Mouse (Mus musculus): Measurements from ENCODE around the gene Prkag1. TPM values are rescaled to one million over a fixed set of nuclear protein-coding genes. Genes with fewer than 3 reads are reported as not detected.

Gene Prkag1
- polyA plus RNA-seq, 1 experiment from 2014 or later: 95.9 TPM

GRCm38 (mm10) chr15:98849956-98850600 is 18.8 kb upstream of the Prkag1 start:
- Histone ChIP-seq H3K4me3 (no peak overlapping the region), H3K4me2 (no peak overlapping the region), H3K4me1 (no peaks in the 10 kb centered on the region), H3K9ac (no peak overlapping the region), H3K9me3 (replicated peaks) (no peaks in the 10 kb centered on the region), H3K27ac (no peak overlapping the region), H3K36me3 (ENCODE audit: poor library complexity, severe bottlenecking) (peaks cover 100% of the 10 kb centered on the region), H3K27me3 (no peaks in the 10 kb centered on the region)
- ATAC-seq: no peak
- WGBS: 92% methylated on average over 16 of the region's 16 CpGs

- Histone ChIP-seq H3K36me3 (ENCODE audit: poor library complexity, severe bottlenecking) (peaks cover 100% of the 10 kb centered on the region), H3K4me1 (no peaks in the 10 kb centered on the region), H3K9ac (no peak overlapping the region), H3K4me3 (no peak overlapping the region), H3K4me2 (no peak overlapping the region), H3K27me3 (no peaks in the 10 kb centered on the region), H3K9me3 (replicated peaks) (no peaks in the 10 kb centered on the region), H3K27ac (no peak overlapping the region)
- no peak for ATAC-seq
- 96% methylated on average over 11 of the region's 11 CpGs for WGBS
These were observed 17.8 kb upstream of the Prkag1 start for GRCm38 (mm10) chr15:98849165-98849564.

DNA sequence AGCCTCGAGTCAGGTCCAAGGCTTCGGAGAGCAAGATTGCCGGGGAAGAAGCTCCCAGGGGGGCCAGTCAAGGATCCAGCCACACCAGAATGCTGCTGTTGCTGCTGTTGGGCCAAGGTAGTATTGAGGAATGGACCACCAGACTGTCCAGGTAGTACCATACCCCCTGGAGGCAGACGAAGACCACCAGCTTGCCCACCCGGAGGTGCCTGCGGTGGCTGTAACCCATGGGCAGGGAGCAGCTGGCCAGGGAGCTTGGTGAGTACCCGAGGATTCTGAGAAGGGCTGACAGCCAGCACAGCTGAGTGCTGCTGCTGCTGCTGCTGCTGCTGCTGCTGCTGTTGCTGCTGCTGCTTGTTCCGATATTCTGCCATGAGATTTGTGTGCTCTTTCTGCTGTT is 14.8 kb upstream of the Prkag1 start:
- Histone ChIP-seq H3K27me3 (no peaks in the 10 kb centered on the region), H3K4me3 (no peak overlapping the region), H3K4me2 (no peak overlapping the region), H3K9ac (no peak overlapping the region), H3K36me3 (ENCODE audit: poor library complexity, severe bottlenecking) (peaks cover 100% of the 10 kb centered on the region), H3K27ac (no peak overlapping the region), H3K9me3 (replicated peaks) (no peaks in the 10 kb centered on the region), H3K4me1 (no peaks in the 10 kb centered on the region)
- 90% methylated on average over 8 of the region's 8 CpGs for WGBS
- no peak for ATAC-seq

- peaks cover 100% of the 10 kb centered on the region for H3K36me3 ChIP-seq (ENCODE audit: poor library complexity, severe bottlenecking)
- no peak overlapping the region for H3K4me3 ChIP-seq
- 97% methylated on average over 2 of the region's 2 CpGs for WGBS
- H3K9me3 ChIP-seq (replicated peaks): no peaks in the 10 kb centered on the region
- no peak overlapping the region for H3K9ac ChIP-seq
- ATAC-seq: no peak
- no peaks in the 10 kb centered on the region for H3K4me1 ChIP-seq
- H3K4me2 ChIP-seq: no peak overlapping the region
- no peaks in the 10 kb centered on the region for H3K27me3 ChIP-seq
- H3K27ac ChIP-seq: no peak overlapping the region
These were observed 13.8 kb upstream of the Prkag1 start for GRCm38 (mm10) chr15:98845149-98845548.

DNA sequence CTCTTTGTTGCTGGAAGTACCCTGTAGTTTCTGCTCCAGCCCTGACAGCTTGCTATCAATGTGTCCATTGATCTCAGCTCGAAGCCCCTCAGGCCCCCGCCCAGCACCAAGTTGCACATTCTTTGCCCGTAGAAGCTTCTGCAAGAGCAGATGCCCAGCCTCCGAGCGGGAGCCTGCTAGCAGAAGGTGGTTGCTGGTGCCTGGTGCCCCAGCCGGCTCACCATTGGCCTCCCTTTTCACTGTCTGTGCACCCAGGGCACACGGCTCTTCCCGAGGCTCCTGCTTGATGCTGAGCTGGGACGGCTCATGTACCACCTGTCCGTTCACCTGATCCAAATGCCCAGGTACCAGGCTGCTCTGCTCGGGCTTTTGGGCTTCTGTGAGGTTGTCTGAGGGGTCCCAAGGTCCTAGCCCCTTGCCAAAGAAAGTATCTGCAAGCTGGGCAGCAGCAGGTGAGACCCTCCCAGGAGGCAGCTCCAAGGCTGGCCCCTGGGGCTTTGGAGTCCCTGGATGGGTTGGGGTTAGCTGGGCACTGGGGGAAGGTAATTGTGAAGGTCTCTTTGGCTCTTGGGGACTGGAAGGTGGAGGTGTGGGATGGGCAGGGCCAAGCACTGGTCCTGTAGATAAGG is 12.4 kb upstream of the Prkag1 start:
- Histone ChIP-seq H3K36me3 (ENCODE audit: poor library complexity, severe bottlenecking) (peaks cover 100% of the 10 kb centered on the region), H3K4me1 (no peaks in the 10 kb centered on the region), H3K4me3 (no peak overlapping the region), H3K27ac (no peak overlapping the region), H3K27me3 (no peaks in the 10 kb centered on the region), H3K9ac (no peak overlapping the region), H3K9me3 (replicated peaks) (no peaks in the 10 kb centered on the region), H3K4me2 (no peak overlapping the region)
- 92% methylated on average over 11 of the region's 11 CpGs for WGBS
- ATAC-seq: no peak

DNA sequence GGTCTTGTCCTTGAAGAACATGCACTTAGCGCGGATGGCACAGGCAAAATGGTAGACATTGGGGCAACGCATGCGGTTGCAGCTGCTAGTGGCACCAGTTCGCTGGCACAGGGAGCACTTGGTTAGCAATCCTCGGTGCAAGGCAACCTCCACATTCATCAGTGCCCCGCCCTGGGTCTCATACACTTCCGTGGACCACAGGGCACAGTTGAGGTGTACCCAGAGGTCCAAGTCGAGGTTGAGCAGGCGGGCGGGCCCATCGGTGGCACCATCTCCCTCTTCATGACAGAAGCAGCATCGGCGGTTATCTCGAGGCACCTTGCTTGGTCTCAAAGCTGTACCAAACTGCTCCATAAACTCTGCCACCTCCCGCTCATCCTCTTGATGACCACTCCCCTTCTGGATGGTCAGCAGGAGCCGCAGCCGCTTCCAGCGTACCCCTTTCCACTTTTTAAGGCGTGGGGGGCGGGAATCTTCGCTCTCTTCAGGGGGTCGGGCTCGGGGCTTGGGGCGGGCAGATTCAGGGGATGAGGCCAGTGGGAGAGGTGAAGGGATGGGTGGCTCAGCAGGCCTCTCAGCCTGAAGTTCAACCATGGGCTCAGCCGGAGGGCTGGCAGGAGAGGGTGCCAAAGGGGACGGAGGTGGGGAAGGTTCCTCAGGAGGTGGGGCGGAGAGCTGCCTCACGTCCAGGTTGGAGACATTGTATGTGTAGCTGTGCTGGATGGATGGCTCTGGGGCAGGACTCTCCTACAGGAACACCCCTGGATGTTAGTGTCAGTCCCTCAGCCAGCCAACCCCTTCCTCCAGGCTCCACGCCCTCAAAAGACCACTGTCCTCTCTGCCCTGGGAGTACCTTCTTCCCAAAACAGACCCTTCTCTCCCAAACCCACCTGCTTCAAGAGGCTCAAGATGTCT is 8.6 kb upstream of the Prkag1 start:
- WGBS: 96% methylated on average over 29 of the region's 30 CpGs
- Histone ChIP-seq H3K27me3 (no peaks in the 10 kb centered on the region), H3K9ac (no peak overlapping the region), H3K36me3 (ENCODE audit: poor library complexity, severe bottlenecking) (peaks cover 100% of the 10 kb centered on the region), H3K27ac (no peak overlapping the region), H3K4me2 (no peak overlapping the region), H3K9me3 (replicated peaks) (no peaks in the 10 kb centered on the region), H3K4me3 (no peak overlapping the region), H3K4me1 (no peaks in the 10 kb centered on the region)
- ATAC-seq: no peak

GRCm38 (mm10) chr15:98839161-98839560 is 7.8 kb upstream of the Prkag1 start:
- Histone ChIP-seq H3K27ac (no peak overlapping the region), H3K27me3 (no peaks in the 10 kb centered on the region), H3K4me2 (no peak overlapping the region), H3K36me3 (ENCODE audit: poor library complexity, severe bottlenecking) (peaks cover 100% of the 10 kb centered on the region), H3K4me1 (no peaks in the 10 kb centered on the region), H3K9ac (no peak overlapping the region), H3K9me3 (replicated peaks) (no peaks in the 10 kb centered on the region), H3K4me3 (no peak overlapping the region)
- ATAC-seq: no peak
- WGBS: 93% methylated on average over 14 of the region's 14 CpGs

GRCm38 (mm10) chr15:98837743-98838103 is 6.4 kb upstream of the Prkag1 start:
- H3K27me3 ChIP-seq: no peaks in the 10 kb centered on the region
- no peaks in the 10 kb centered on the region for H3K9me3 ChIP-seq (replicated peaks)
- H3K4me1 ChIP-seq: no peaks in the 10 kb centered on the region
- no peak for ATAC-seq
- no peak overlapping the region for H3K4me3 ChIP-seq
- H3K9ac ChIP-seq: no peak overlapping the region
- WGBS: 81% methylated on average over 4 of the region's 4 CpGs
- no peak overlapping the region for H3K27ac ChIP-seq
- no peak overlapping the region for H3K4me2 ChIP-seq
- H3K36me3 ChIP-seq (ENCODE audit: poor library complexity, severe bottlenecking): peaks cover 99% of the 10 kb centered on the region

- Histone ChIP-seq H3K4me1 (no peaks in the 10 kb centered on the region), H3K27me3 (no peaks in the 10 kb centered on the region), H3K9me3 (replicated peaks) (no peaks in the 10 kb centered on the region), H3K9ac (no peak overlapping the region), H3K36me3 (ENCODE audit: poor library complexity, severe bottlenecking) (peaks cover 96% of the 10 kb centered on the region), H3K4me3 (no peak overlapping the region), H3K4me2 (no peak overlapping the region), H3K27ac (no peak overlapping the region)
- ATAC-seq: no peak
- WGBS: 95% methylated on average over 21 of the region's 21 CpGs
These were observed 5.9 kb upstream of the Prkag1 start for GRCm38 (mm10) chr15:98837006-98837742.

GRCm38 (mm10) chr15:98835291-98835690 is 4.0 kb upstream of the Prkag1 start:
- 93% methylated on average over 14 of the region's 14 CpGs for WGBS
- Histone ChIP-seq H3K9me3 (replicated peaks) (no peaks in the 10 kb centered on the region), H3K27me3 (no peaks in the 10 kb centered on the region), H3K36me3 (ENCODE audit: poor library complexity, severe bottlenecking) (peaks cover 77% of the 10 kb centered on the region), H3K4me3 (no peak overlapping the region), H3K4me2 (no peak overlapping the region), H3K27ac (no peak overlapping the region), H3K4me1 (peaks cover 3% of the 10 kb centered on the region; the same call in 1 of the 2 replicates), H3K9ac (no peak overlapping the region)
- ATAC-seq: no peak

- H3K27ac ChIP-seq: no peak overlapping the region
- no peaks in the 10 kb centered on the region for H3K9me3 ChIP-seq (replicated peaks)
- no peak overlapping the region for H3K4me3 ChIP-seq
- no peak for ATAC-seq
- H3K4me2 ChIP-seq: no peak overlapping the region
- H3K4me1 ChIP-seq: peaks cover 9% of the 10 kb centered on the region
- WGBS: 87% methylated on average over 13 of the region's 13 CpGs
- H3K27me3 ChIP-seq: no peaks in the 10 kb centered on the region
- peaks cover 65% of the 10 kb centered on the region for H3K36me3 ChIP-seq (ENCODE audit: poor library complexity, severe bottlenecking)
- no peak overlapping the region for H3K9ac ChIP-seq
These were observed 2.7 kb upstream of the Prkag1 start for GRCm38 (mm10) chr15:98834059-98834458.

- H3K36me3 ChIP-seq (ENCODE audit: poor library complexity, severe bottlenecking): peaks cover 57% of the 10 kb centered on the region
- H3K9me3 ChIP-seq (replicated peaks): no peaks in the 10 kb centered on the region
- H3K4me1 ChIP-seq: peaks cover 9% of the 10 kb centered on the region
- no peak for ATAC-seq
- no peak overlapping the region for H3K9ac ChIP-seq
- no peaks in the 10 kb centered on the region for H3K27me3 ChIP-seq
- H3K4me2 ChIP-seq: no peak overlapping the region
- WGBS: 89% methylated on average over 11 of the region's 11 CpGs
- no peak overlapping the region for H3K4me3 ChIP-seq
- no peak overlapping the region for H3K27ac ChIP-seq
These were observed 2.0 kb upstream of the Prkag1 start for GRCm38 (mm10) chr15:98833281-98833680.

Data from forebrain, embryonic 13.5 days (tissue).